Mouse (Mus musculus): ENCODE measurements at regions not wholly inside any gene's neighbourhood (a gene's known extent, or its start where the extent isn't known, plus 50 kb on each side); places are given as distances from the start of the nearest gene placed in this dataset.
A peak's percentile ranks its signal among the peaks of the same experiment; 100 is the strongest.
"Not testable (repeated sequence)": the region's sequence is repeated elsewhere in the genome, so short reads cannot be mapped to it uniquely, and the experiment has no call there.

DNA sequence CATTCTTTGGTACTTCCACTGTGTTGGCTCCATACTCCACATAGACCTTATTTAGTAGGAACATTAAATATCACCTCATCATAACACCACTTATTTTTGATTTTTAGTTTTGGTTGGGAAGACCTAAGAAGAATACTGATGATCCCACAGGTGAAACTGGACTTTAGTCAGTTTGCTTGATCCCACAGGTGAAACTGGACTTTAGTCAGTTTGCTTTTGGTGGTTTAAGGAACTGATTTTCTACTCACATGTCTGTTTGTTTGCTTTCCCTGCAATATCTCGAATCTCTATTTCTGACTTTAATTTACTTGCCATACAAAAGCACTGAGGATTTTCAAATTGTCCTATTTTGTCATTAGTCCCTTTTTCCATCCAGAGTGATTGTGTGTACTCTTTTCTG, 680.8 kb downstream of the Brinp3 start:
- Histone ChIP-seq H3K9ac (ENCODE audit: low read depth, low read length) (no peak overlapping the region), H3K4me1 (replicated peaks; ENCODE audit: control insufficient read depth, insufficient read depth, low read length) (no peaks in the 10 kb centered on the region), H3K36me3 (ENCODE audit: control insufficient read depth, insufficient read depth) (no peaks in the 10 kb centered on the region), H3K27ac (ENCODE audit: low read depth, low read length) (no peak overlapping the region), H3K4me2 (replicated peaks; ENCODE audit: low read depth) (no peak overlapping the region), H3K9me3 (ENCODE audit: control insufficient read depth) (no peaks in the 10 kb centered on the region), H3K27me3 (replicated peaks; ENCODE audit: control insufficient read depth, insufficient read depth, low read length) (no peaks in the 10 kb centered on the region), H3K4me3 (ENCODE audit: low read depth, low read length) (no peak overlapping the region)
- WGBS = 27% methylated on average over 1 of the region's 1 CpGs
- TF ChIP-seq CTCF (IDR thresholded peaks at IDR 0.05; ENCODE audit: low read depth) = no peak
- ATAC-seq = peak; percentile 38; the same call in 1 of the 2 replicates

DNA sequence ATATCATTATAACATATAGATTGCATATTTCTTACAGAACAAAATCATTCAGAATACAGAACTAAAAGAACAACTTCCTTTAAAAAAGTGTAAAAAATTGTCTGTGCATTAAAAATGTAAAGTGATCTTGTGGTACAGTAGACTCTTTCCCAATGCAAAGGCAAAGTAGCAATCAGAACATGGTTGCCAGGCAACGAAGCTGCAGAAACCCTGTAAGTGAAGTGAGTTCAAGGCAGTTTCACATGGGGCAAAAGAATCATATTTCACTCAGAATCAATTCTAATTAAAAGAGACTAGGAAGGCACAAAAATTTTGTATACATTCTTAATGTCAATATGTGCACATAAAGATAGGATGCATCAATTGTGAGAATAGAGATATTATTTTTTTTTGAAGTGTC, 692.2 kb downstream of the Brinp3 start:
- no peaks in the 10 kb centered on the region for H3K4me1 ChIP-seq (replicated peaks; ENCODE audit: control insufficient read depth, insufficient read depth, low read length)
- 71% methylated on average over 1 of the region's 1 CpGs for WGBS
- no peak for ATAC-seq
- no peak overlapping the region for H3K4me2 ChIP-seq (replicated peaks; ENCODE audit: low read depth)
- H3K27ac ChIP-seq (ENCODE audit: low read depth, low read length) = no peak overlapping the region
- H3K9me3 ChIP-seq (ENCODE audit: control insufficient read depth) = no peaks in the 10 kb centered on the region
- H3K36me3 ChIP-seq (ENCODE audit: control insufficient read depth, insufficient read depth) = no peaks in the 10 kb centered on the region
- no peak overlapping the region for H3K4me3 ChIP-seq (ENCODE audit: low read depth, low read length)
- TF ChIP-seq CTCF (IDR thresholded peaks at IDR 0.05; ENCODE audit: low read depth) = no peak
- H3K9ac ChIP-seq (ENCODE audit: low read depth, low read length) = no peak overlapping the region
- no peaks in the 10 kb centered on the region for H3K27me3 ChIP-seq (replicated peaks; ENCODE audit: control insufficient read depth, insufficient read depth, low read length)

DNA sequence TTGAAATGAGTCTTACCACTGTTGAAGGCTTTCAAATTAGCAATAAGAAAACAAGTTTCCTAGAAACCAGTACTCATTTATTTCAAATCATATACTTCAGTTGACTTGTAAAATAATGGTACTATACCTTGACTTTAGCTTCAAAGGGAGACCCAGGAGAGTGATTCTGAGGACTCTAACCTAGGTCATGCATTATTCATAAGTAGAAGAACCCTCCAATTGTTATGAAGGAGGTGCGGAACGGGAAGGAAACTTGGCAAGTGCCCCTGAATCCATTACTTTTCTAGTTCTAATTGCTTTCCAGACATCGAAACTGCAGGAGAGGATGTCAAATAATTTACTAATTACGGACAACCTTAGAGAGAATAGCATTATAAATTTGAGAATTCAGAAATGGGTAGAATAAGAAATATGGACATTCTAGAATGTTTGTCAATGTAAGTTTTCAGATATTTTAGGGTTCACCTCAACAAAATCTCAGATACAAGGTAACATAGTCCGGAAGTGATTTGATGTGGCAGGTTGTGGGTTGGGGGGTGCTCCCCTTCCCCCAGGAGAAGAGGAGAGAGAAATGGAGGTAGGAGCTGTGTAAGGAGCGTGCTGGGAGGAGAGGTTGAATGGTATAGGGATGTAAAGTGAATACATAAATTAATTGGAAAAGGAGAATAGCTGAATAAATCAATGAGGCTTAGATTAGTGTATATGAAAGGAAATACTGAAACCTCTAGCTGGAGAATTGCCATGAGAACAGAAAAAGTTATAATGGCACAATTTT, 692.9 kb downstream of the Brinp3 start:
- Histone ChIP-seq H3K36me3 (ENCODE audit: control insufficient read depth, insufficient read depth) (no peaks in the 10 kb centered on the region), H3K27me3 (replicated peaks; ENCODE audit: control insufficient read depth, insufficient read depth, low read length) (no peaks in the 10 kb centered on the region), H3K27ac (ENCODE audit: low read depth, low read length) (no peak overlapping the region), H3K4me3 (ENCODE audit: low read depth, low read length) (no peak overlapping the region), H3K4me2 (replicated peaks; ENCODE audit: low read depth) (no peak overlapping the region), H3K4me1 (replicated peaks; ENCODE audit: control insufficient read depth, insufficient read depth, low read length) (no peaks in the 10 kb centered on the region), H3K9me3 (ENCODE audit: control insufficient read depth) (no peaks in the 10 kb centered on the region), H3K9ac (ENCODE audit: low read depth, low read length) (no peak overlapping the region)
- no peak for TF ChIP-seq CTCF (IDR thresholded peaks at IDR 0.05; ENCODE audit: low read depth)
- WGBS = 81% methylated on average over 6 of the region's 6 CpGs
- no peak for ATAC-seq

- ATAC-seq = not testable (repeated sequence)
- WGBS = 93% methylated on average over 2 of the region's 2 CpGs
Observed at GRCm38 (mm10) chr1:147199959-147200358, 705.4 kb downstream of the Brinp3 start.

DNA sequence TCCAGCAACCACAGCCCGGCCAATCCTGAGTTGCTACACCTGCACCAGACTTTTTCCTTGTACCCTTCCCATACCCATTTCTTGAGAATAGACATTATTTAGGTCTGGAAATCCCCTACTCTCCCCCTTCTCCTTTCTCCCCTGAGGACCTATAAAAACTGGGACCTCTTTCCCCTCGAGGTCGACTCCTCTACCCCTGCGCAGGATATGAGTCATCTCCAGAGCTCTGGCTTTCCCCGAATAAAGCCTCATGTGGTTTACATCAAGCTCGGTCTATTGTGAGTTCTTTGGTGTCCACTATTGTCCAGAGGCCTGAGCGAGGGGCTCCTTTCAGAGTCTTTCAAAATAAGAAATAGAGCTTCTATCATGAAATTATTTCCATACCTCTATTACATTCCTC, 720.3 kb downstream of the Brinp3 start:
- H3K9ac ChIP-seq (ENCODE audit: low read depth, low read length); H3K4me3 ChIP-seq (ENCODE audit: low read depth, low read length); H3K27me3 ChIP-seq (replicated peaks; ENCODE audit: control insufficient read depth, insufficient read depth, low read length); ATAC-seq; H3K36me3 ChIP-seq (ENCODE audit: control insufficient read depth, insufficient read depth); H3K27ac ChIP-seq (ENCODE audit: low read depth, low read length); H3K9me3 ChIP-seq (ENCODE audit: control insufficient read depth); H3K4me2 ChIP-seq (replicated peaks; ENCODE audit: low read depth); H3K4me1 ChIP-seq (replicated peaks; ENCODE audit: control insufficient read depth, insufficient read depth, low read length): not testable (repeated sequence)
- WGBS = 80% methylated on average over 7 of the region's 7 CpGs

More at GRCm38 (mm10) chr1:147199959-147200358, 705.4 kb downstream of the Brinp3 start:
- not testable (repeated sequence) for H3K9me3 ChIP-seq (ENCODE audit: control insufficient read depth); H3K4me3 ChIP-seq (ENCODE audit: low read depth, low read length); H3K27ac ChIP-seq (ENCODE audit: low read depth, low read length); H3K4me1 ChIP-seq (replicated peaks; ENCODE audit: control insufficient read depth, insufficient read depth, low read length); H3K9ac ChIP-seq (ENCODE audit: low read depth, low read length); H3K27me3 ChIP-seq (replicated peaks; ENCODE audit: control insufficient read depth, insufficient read depth, low read length); H3K36me3 ChIP-seq (ENCODE audit: control insufficient read depth, insufficient read depth); H3K4me2 ChIP-seq (replicated peaks; ENCODE audit: low read depth)

DNA sequence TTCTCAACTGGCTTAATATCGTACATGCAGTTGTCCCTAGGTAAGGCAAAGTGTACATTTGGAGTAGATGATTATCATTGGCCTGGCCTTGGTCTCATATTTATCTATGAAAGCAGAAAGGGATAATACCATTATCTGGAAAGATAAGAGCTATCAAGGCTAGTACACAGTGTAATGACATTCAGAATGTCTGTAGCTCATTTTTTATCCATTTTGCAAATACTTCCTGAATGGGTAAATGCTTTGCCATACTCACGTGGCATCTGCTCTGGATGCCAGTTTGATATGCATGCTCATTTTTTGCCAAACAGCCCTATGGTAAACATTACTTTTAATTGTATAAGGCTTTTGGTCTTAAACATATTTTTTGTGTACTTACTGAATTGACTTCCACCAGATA, 723.4 kb downstream of the Brinp3 start:
- Histone ChIP-seq H3K36me3 (ENCODE audit: control insufficient read depth, insufficient read depth) (no peaks in the 10 kb centered on the region), H3K9ac (ENCODE audit: low read depth, low read length) (no peak overlapping the region), H3K27me3 (replicated peaks; ENCODE audit: control insufficient read depth, insufficient read depth, low read length) (no peaks in the 10 kb centered on the region), H3K9me3 (ENCODE audit: control insufficient read depth) (no peaks in the 10 kb centered on the region), H3K4me1 (replicated peaks; ENCODE audit: control insufficient read depth, insufficient read depth, low read length) (no peaks in the 10 kb centered on the region), H3K4me3 (ENCODE audit: low read depth, low read length) (no peak overlapping the region), H3K4me2 (replicated peaks; ENCODE audit: low read depth) (no peak overlapping the region), H3K27ac (ENCODE audit: low read depth, low read length) (no peak overlapping the region)
- WGBS = 39% methylated on average over 2 of the region's 2 CpGs
- no peak for ATAC-seq
- TF ChIP-seq CTCF (IDR thresholded peaks at IDR 0.05; ENCODE audit: low read depth) = no peak

DNA sequence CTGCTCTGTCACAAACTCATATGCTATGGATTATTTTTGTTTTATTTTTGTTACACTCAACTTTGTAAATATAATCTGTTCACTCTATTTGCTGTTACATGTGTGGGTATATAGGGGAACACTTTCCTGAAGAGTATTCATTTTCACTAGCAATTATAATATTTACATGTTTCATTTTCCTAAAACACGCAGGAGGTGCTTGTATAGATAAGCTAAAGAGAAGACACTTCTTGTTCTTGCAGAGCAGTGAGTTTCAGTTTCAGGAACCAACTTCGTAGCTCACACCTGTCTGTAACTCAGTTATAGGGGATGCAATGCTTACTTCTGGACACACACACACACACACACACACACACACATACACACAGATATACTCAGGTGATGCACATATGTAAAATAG, 724.9 kb downstream of the Brinp3 start:
- ATAC-seq = no peak
- Histone ChIP-seq H3K9ac (ENCODE audit: low read depth, low read length) (no peak overlapping the region), H3K27ac (ENCODE audit: low read depth, low read length) (no peak overlapping the region), H3K36me3 (ENCODE audit: control insufficient read depth, insufficient read depth) (no peaks in the 10 kb centered on the region), H3K4me1 (replicated peaks; ENCODE audit: control insufficient read depth, insufficient read depth, low read length) (no peaks in the 10 kb centered on the region), H3K27me3 (replicated peaks; ENCODE audit: control insufficient read depth, insufficient read depth, low read length) (no peaks in the 10 kb centered on the region), H3K4me3 (ENCODE audit: low read depth, low read length) (no peak overlapping the region), H3K4me2 (replicated peaks; ENCODE audit: low read depth) (no peak overlapping the region), H3K9me3 (ENCODE audit: control insufficient read depth) (no peaks in the 10 kb centered on the region)
- WGBS = 65% methylated on average over 2 of the region's 2 CpGs
- no peak for TF ChIP-seq CTCF (IDR thresholded peaks at IDR 0.05; ENCODE audit: low read depth)

All from intestine, postnatal 0 days (tissue).